Comparison of ENCODE assay signal across 21 mouse cellular contexts in the genomic region with DNA sequence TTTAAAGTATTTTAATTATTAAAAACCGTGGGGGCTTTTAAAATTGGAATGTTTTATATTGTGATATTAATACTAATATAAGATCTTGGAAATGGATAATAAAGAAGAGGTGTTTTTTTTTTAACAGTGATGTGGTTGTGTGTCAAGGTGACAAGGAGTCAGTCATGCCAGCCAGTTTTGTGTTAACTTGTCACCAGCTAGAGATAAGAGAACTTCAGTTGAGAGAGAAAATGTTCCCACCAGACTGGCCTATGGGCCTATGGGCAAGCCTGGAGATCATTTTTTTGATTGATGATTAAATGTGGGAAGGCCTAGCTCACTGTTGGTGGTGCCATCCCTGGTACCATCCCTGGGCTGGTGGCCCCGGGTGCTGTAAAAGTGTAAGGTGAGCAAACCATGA. TPM values are rescaled to one million over a fixed set of nuclear protein-coding genes. Genes with fewer than 3 reads are reported as not detected.
A peak's percentile ranks its signal among the peaks of the same experiment; 100 is the strongest.
DNase-seq lines count a peak whose midpoint lies in the region; ATAC-seq and TF ChIP-seq lines count a peak whose summit lies in the region.
"Had no signal": no experiment of that assay in that cellular context is flagged by ENCODE, and none has a peak within 500 bp of the region (broad histone marks: within the 10 kb centered on the region; RNA-seq: fewer than 3 reads in every experiment).

No protein-coding gene starts in this region.

- peaks cover 13% of the 10 kb centered on the region for H3K36me3 ChIP-seq in liver, embryonic 12.5 days
- H3K36me3 ChIP-seq in liver, embryonic 16.5 days (ENCODE audit: control insufficient read depth, insufficient read depth) = no peaks in the 10 kb centered on the region
- H3K36me3 ChIP-seq: forebrain, embryonic 10.5 days; heart, embryonic 12.5 days had no signal

- H3K27ac ChIP-seq in bone marrow, adult 2 months (ENCODE audit: control insufficient read depth, insufficient read depth, low read depth, low read length, poor library complexity) = peak overlapping the region; percentile 63
- peak overlapping the region; percentile 95 for H3K27ac ChIP-seq in liver, embryonic 12.5 days
- H3K27ac ChIP-seq in liver, embryonic 16.5 days (ENCODE audit: low read length) = peak overlapping the region; percentile 96
- H3K27ac ChIP-seq: embryonic facial prominence, embryonic 13.5 days; forebrain, embryonic 10.5 days; hindbrain, embryonic 15.5 days had no signal

- intact Hi-C loops in heart, postnatal 14 days (cut with DNase I) = no loop called here

- H3K9me3 ChIP-seq in liver, embryonic 12.5 days (replicated peaks) = no peaks in the 10 kb centered on the region
- H3K9me3 ChIP-seq in liver, embryonic 16.5 days (replicated peaks; ENCODE audit: control insufficient read depth, low read length) = no peaks in the 10 kb centered on the region
- H3K9me3 ChIP-seq: embryonic facial prominence, embryonic 13.5 days; forebrain, embryonic 10.5 days; heart, embryonic 12.5 days; hindbrain, embryonic 15.5 days had no signal

- no peak for TF ChIP-seq POLR2A in bone marrow, adult 2 months (IDR thresholded peaks at IDR 0.05; ENCODE audit: borderline replicate concordance, control insufficient read depth, low read depth, low read length)

- 82% methylated on average over 2 of the region's 2 CpGs for WGBS in bone marrow, adult 2 months
- 71% methylated on average over 2 of the region's 2 CpGs for WGBS in liver, embryonic 12.5 days (ENCODE audit: insufficient replicate concordance)
- WGBS in liver, embryonic 16.5 days (ENCODE audit: insufficient replicate concordance) = 54% methylated on average over 2 of the region's 2 CpGs

- H3K4me2 ChIP-seq in liver, embryonic 12.5 days = 0 out of 2 replicates have a peak overlapping the region, but pooled peaks have one; percentile 3
- peak overlapping the region; percentile 26; the same call in 1 of the 2 replicates for H3K4me2 ChIP-seq in liver, embryonic 16.5 days (ENCODE audit: low read depth, low read length)
- H3K4me2 ChIP-seq: embryonic facial prominence, embryonic 13.5 days; heart, embryonic 12.5 days; hindbrain, embryonic 15.5 days had no signal

- no peaks in the 10 kb centered on the region for H3K27me3 ChIP-seq in liver, embryonic 12.5 days (replicated peaks)
- H3K27me3 ChIP-seq in liver, embryonic 16.5 days (ENCODE audit: control insufficient read depth, insufficient read depth, low read depth, low read length) = no peaks in the 10 kb centered on the region
- H3K27me3 ChIP-seq: embryonic facial prominence, embryonic 13.5 days; heart, embryonic 12.5 days; hindbrain, embryonic 15.5 days had no signal

- DNase-seq in kidney, postnatal 10 days = no peak
- no peak for DNase-seq in ovary, postnatal 36 days (ENCODE audit: low spot score)
- DNase-seq in kidney, adult 18-20 months = no peak
- DNase-seq in heart, postnatal 14 days = no peak
- DNase-seq: adrenal gland, adult 2 months; adrenal gland, postnatal 25 days; cerebellum, adult 11-12 months; cerebellum, adult 9-10 months; cerebellum, postnatal 25 days; gastrocnemius, postnatal 10 days; heart, adult 18-20 months; heart, postnatal 36 days had no signal

- 0 out of 2 replicates have a peak overlapping the region, but pooled peaks have one; percentile 12 for H3K9ac ChIP-seq in liver, embryonic 12.5 days
- peak overlapping the region; percentile 37; the same call in 1 of the 2 replicates for H3K9ac ChIP-seq in liver, embryonic 16.5 days (ENCODE audit: low read depth, low read length)
- H3K9ac ChIP-seq: embryonic facial prominence, embryonic 13.5 days; heart, embryonic 12.5 days; hindbrain, embryonic 15.5 days had no signal

- no peak overlapping the region for H3K4me3 ChIP-seq in bone marrow, adult 2 months (replicated peaks; ENCODE audit: control insufficient read depth, low read depth, low read length)
- no peak overlapping the region for H3K4me3 ChIP-seq in liver, embryonic 12.5 days
- H3K4me3 ChIP-seq in liver, embryonic 16.5 days (ENCODE audit: low read depth, low read length) = no peak overlapping the region
- H3K4me3 ChIP-seq: embryonic facial prominence, embryonic 13.5 days; forebrain, embryonic 10.5 days; heart, embryonic 12.5 days; hindbrain, embryonic 15.5 days had no signal

- peak; percentile 49 for ATAC-seq in erythroblast, adult 5-6 weeks (replicated peaks; ENCODE audit: low FRiP score, poor library complexity, severe bottlenecking)
- ATAC-seq in liver, embryonic 12.5 days = no peak
- peak; percentile 40 for ATAC-seq in liver, embryonic 16.5 days (ENCODE audit: low read depth)
- ATAC-seq: forebrain, embryonic 14.5 days had no signal

- TF ChIP-seq CTCF in bone marrow, adult 2 months (IDR thresholded peaks at IDR 0.05; ENCODE audit: control insufficient read depth, insufficient read depth, low read length) = no peak

- peaks cover 1% of the 10 kb centered on the region for H3K4me1 ChIP-seq in bone marrow, adult 2 months (ENCODE audit: control insufficient read depth, insufficient read depth, low read length)
- peaks cover 32% of the 10 kb centered on the region for H3K4me1 ChIP-seq in liver, embryonic 12.5 days
- peaks cover 22% of the 10 kb centered on the region for H3K4me1 ChIP-seq in liver, embryonic 16.5 days (ENCODE audit: control insufficient read depth, low read depth, low read length)
- H3K4me1 ChIP-seq: forebrain, embryonic 10.5 days; heart, embryonic 12.5 days; hindbrain, embryonic 15.5 days had no signal

RNA-seq across cellular contexts. Expression of a gene that starts 25.8 kb away (rescaled TPM):
- polyA plus RNA-seq in bone marrow, adult 2 months (2011; ENCODE audit: insufficient read depth, insufficient read length, low replicate concordance, missing spikeins) = 4.5 and 4.6 TPM in 2 replicates
- total RNA-seq in erythroblast, adult 5-6 weeks (2015; ENCODE audit: low replicate concordance) = 5.8 and 7.3 TPM in 2 replicates
- total RNA-seq in erythroblast, adult 5-6 weeks (2017; ENCODE audit: low replicate concordance) = 9.3 and 10.6 TPM in 2 replicates
- polyA plus RNA-seq in liver, embryonic 12.5 days (2016; fragmentation: Nextera tagmentation; extraction: Ambion mirVana) = 8.7 and 9.2 TPM in 2 replicates
- polyA plus RNA-seq in liver, embryonic 16.5 days (2015; fragmentation: Nextera tagmentation; extraction: Ambion mirVana) = 5.9 and 6.3 TPM in 2 replicates
- 10 to 100 TPM; 10.8 to 11.1 TPM for total RNA-seq in heart, postnatal 14 days (2021)

RNA-seq across cellular contexts. Expression of a gene that starts 48.0 kb away (rescaled TPM):
- 15.1 and 23.3 TPM in 2 replicates for polyA plus RNA-seq in bone marrow, adult 2 months (2011; ENCODE audit: insufficient read depth, insufficient read length, low replicate concordance, missing spikeins)
- total RNA-seq in erythroblast, adult 5-6 weeks (2015; ENCODE audit: low replicate concordance) = 57.6 and 67.9 TPM in 2 replicates
- 76.7 and 127 TPM in 2 replicates for total RNA-seq in erythroblast, adult 5-6 weeks (2017; ENCODE audit: low replicate concordance)
- polyA plus RNA-seq in liver, embryonic 12.5 days (2016; fragmentation: Nextera tagmentation; extraction: Ambion mirVana) = 17.4 and 19.1 TPM in 2 replicates
- 20.3 and 21.9 TPM in 2 replicates for polyA plus RNA-seq in liver, embryonic 16.5 days (2015; fragmentation: Nextera tagmentation; extraction: Ambion mirVana)
- total RNA-seq in heart, postnatal 14 days (2021) = 10 to 100 TPM; 13.7 to 18.2 TPM

RNA-seq across cellular contexts. Expression of a gene that starts 48.1 kb away (rescaled TPM):
- polyA plus RNA-seq in bone marrow, adult 2 months (2011; ENCODE audit: insufficient read depth, insufficient read length, low replicate concordance, missing spikeins) = 25.6 and 33.7 TPM in 2 replicates
- total RNA-seq in erythroblast, adult 5-6 weeks (2015; ENCODE audit: low replicate concordance) = 19.2 and 21.1 TPM in 2 replicates
- total RNA-seq in erythroblast, adult 5-6 weeks (2017; ENCODE audit: low replicate concordance) = 32.5 and 33.6 TPM in 2 replicates
- polyA plus RNA-seq in liver, embryonic 12.5 days (2016; fragmentation: Nextera tagmentation; extraction: Ambion mirVana) = 27.1 and 28.3 TPM in 2 replicates
- 30.1 and 31.0 TPM in 2 replicates for polyA plus RNA-seq in liver, embryonic 16.5 days (2015; fragmentation: Nextera tagmentation; extraction: Ambion mirVana)
- total RNA-seq in heart, postnatal 14 days (2021) = 10 to 100 TPM; 19.2 to 19.3 TPM
